Mouse (Mus musculus): ENCODE data around the gene Npepl1. TPM values are rescaled to one million over a fixed set of nuclear protein-coding genes. Genes with fewer than 3 reads are reported as not detected.

The Npepl1 gene
- polyA plus RNA-seq, 1 experiment from 2014 or later = 41.0 TPM

DNA sequence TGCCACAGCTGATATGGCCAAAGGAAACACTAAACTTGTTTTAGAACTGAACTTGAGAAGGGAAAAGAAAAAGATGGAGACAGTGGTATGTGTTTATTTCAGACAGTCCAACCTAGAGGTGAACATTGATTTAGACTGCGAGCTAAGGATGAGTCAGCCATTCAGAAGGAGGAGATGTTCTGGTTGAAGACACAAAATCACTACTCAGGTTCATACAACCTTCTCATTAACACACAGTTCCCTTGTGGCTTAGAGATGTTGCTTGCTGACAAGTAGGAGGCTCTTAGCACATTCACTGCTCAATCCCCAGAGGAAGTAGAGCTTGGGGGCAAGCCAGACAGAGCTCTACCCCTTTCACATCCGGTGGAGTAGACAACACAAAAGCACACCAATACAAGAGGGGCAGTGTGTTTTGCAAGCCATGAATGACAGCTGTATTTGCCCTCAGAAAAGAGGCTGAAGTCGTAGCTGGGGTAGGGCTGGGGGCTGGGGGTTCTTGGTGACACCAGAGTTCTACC lies 40.6 kb upstream of the Npepl1 start:
- no peak overlapping the region for H3K4me2 ChIP-seq (replicated peaks; ENCODE audit: low read depth)
- WGBS = 63% methylated on average over 3 of the region's 3 CpGs

GRCm38 (mm10) chr2:174071406-174071805 lies 38.7 kb upstream of the Npepl1 start:
- Histone ChIP-seq H3K9me3 (ENCODE audit: control insufficient read depth, low read length) (no peaks in the 10 kb centered on the region), H3K4me3 (ENCODE audit: low read depth, low read length) (no peak overlapping the region), H3K4me1 (replicated peaks; ENCODE audit: control insufficient read depth, insufficient read depth) (peaks cover 8% of the 10 kb centered on the region), H3K4me2 (replicated peaks; ENCODE audit: low read depth) (no peak overlapping the region), H3K36me3 (ENCODE audit: control insufficient read depth, insufficient read depth, low read length) (no peaks in the 10 kb centered on the region), H3K27ac (replicated peaks) (no peak overlapping the region), H3K9ac (ENCODE audit: low read length) (no peak overlapping the region), H3K27me3 (ENCODE audit: control insufficient read depth, insufficient read depth, low read length) (no peaks in the 10 kb centered on the region)
- DNase-seq (ENCODE audit: low spot score) (no peak), ATAC-seq (ENCODE audit: low FRiP score, low TSS enrichment) (no peak)
- 50% methylated on average over 5 of the region's 5 CpGs for WGBS
- TF ChIP-seq EP300 (optimal IDR thresholded peaks at IDR 0.05) = no peak

More for the DNA sequence above, 40.6 kb upstream of the Npepl1 start:
- H3K9ac ChIP-seq (ENCODE audit: low read length) = no peak overlapping the region
- H3K4me3 ChIP-seq (ENCODE audit: low read depth, low read length) = no peak overlapping the region
- H3K9me3 ChIP-seq (ENCODE audit: control insufficient read depth, low read length) = no peaks in the 10 kb centered on the region
- H3K27ac ChIP-seq (replicated peaks) = no peak overlapping the region
- ATAC-seq (ENCODE audit: low FRiP score, low TSS enrichment) (no peak), DNase-seq (ENCODE audit: low spot score) (no peak)
- no peaks in the 10 kb centered on the region for H3K4me1 ChIP-seq (replicated peaks; ENCODE audit: control insufficient read depth, insufficient read depth)
- no peaks in the 10 kb centered on the region for H3K27me3 ChIP-seq (ENCODE audit: control insufficient read depth, insufficient read depth, low read length)
- TF ChIP-seq EP300 (optimal IDR thresholded peaks at IDR 0.05) (no peak), CTCF (IDR thresholded peaks at IDR 0.05; ENCODE audit: low read depth) (no peak)
- H3K36me3 ChIP-seq (ENCODE audit: control insufficient read depth, insufficient read depth, low read length) = no peaks in the 10 kb centered on the region

- H3K36me3 ChIP-seq (ENCODE audit: control insufficient read depth, insufficient read depth, low read length) = no peaks in the 10 kb centered on the region
- TF ChIP-seq CTCF (IDR thresholded peaks at IDR 0.05; ENCODE audit: low read depth) (no peak), EP300 (optimal IDR thresholded peaks at IDR 0.05) (no peak)
- peak overlapping the region; percentile 81 for H3K27ac ChIP-seq (replicated peaks)
- no peaks in the 10 kb centered on the region for H3K9me3 ChIP-seq (ENCODE audit: control insufficient read depth, low read length)
- DNase-seq (ENCODE audit: low spot score) = no peak
- peaks cover 8% of the 10 kb centered on the region for H3K4me1 ChIP-seq (replicated peaks; ENCODE audit: control insufficient read depth, insufficient read depth)
- H3K4me2 ChIP-seq (replicated peaks; ENCODE audit: low read depth) = no peak overlapping the region
- H3K9ac ChIP-seq (ENCODE audit: low read length) = no peak overlapping the region
- ATAC-seq (ENCODE audit: low FRiP score, low TSS enrichment) = no peak
- H3K4me3 ChIP-seq (ENCODE audit: low read depth, low read length) = no peak overlapping the region
- H3K27me3 ChIP-seq (ENCODE audit: control insufficient read depth, insufficient read depth, low read length) = no peaks in the 10 kb centered on the region
- WGBS = 46% methylated on average over 5 of the region's 5 CpGs
Measured at GRCm38 (mm10) chr2:174073156-174073790, 36.9 kb upstream of the Npepl1 start.

DNA sequence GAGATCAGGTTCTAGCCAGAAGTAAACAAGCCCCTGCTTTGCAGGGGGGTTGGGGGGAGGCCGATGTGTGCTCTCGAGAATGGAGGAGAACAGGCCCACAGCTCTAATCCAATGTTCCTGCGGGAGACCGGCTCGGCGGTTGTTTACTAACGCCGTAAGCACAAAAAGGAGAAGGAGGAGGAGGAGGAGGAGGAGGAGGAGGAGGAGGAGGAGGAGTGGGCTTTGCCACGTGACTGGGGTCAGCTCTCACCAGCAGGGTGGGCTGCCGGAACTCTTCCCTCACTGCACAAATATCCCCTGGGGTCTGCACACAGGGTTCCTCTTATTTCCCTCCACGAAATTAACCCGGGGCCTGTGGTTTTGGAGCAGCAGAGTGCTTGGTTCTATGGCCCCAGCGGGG lies 35.5 kb upstream of the Npepl1 start:
- no peak for ATAC-seq (ENCODE audit: low FRiP score, low TSS enrichment)
- H3K36me3 ChIP-seq (ENCODE audit: control insufficient read depth, insufficient read depth, low read length) = no peaks in the 10 kb centered on the region
- peaks cover 8% of the 10 kb centered on the region for H3K4me1 ChIP-seq (replicated peaks; ENCODE audit: control insufficient read depth, insufficient read depth)
- peak; percentile 22 for DNase-seq (ENCODE audit: low spot score)
- H3K9ac ChIP-seq (ENCODE audit: low read length) = peak overlapping the region; percentile 79
- TF ChIP-seq CTCF (IDR thresholded peaks at IDR 0.05; ENCODE audit: low read depth) = no peak
- no peak for TF ChIP-seq EP300 (optimal IDR thresholded peaks at IDR 0.05)
- H3K4me3 ChIP-seq (ENCODE audit: low read depth, low read length) = peak overlapping the region; percentile 83; the same call in 1 of the 2 replicates
- H3K9me3 ChIP-seq (ENCODE audit: control insufficient read depth, low read length) = no peaks in the 10 kb centered on the region
- 3% methylated on average over 9 of the region's 13 CpGs for WGBS
- peak overlapping the region; percentile 100 for H3K4me2 ChIP-seq (replicated peaks; ENCODE audit: low read depth)
- H3K27me3 ChIP-seq (ENCODE audit: control insufficient read depth, insufficient read depth, low read length) = no peaks in the 10 kb centered on the region
- peak overlapping the region; percentile 93 for H3K27ac ChIP-seq (replicated peaks)

DNA sequence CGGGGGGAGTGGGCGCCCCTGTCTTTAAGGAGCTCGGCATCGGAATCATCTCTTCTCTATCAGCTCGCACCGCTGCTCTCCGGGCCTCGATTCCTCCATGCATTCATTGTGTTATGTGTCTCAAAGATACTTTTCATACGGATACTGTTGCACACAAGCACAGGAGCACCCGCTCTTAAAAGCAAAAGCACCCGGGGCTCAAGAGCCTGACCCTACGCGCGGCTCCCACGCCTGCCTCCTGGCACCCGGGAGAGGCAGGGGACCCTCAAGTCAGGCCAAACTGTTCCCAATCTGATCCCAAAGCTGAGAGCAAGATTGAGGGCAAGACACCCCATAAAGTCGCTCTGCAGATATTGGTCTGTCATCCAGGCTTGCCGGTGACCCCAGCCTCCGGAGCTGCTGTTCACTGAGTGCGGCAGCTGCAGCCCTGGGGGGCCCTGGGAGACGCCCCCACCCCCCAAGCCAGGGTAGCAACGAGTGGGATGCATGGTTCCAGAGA lies 35.0 kb upstream of the Npepl1 start:
- ATAC-seq (ENCODE audit: low FRiP score, low TSS enrichment) = no peak
- peak overlapping the region; percentile 100 for H3K4me2 ChIP-seq (replicated peaks; ENCODE audit: low read depth)
- DNase-seq (ENCODE audit: low spot score) = no peak
- H3K9me3 ChIP-seq (ENCODE audit: control insufficient read depth, low read length) = no peaks in the 10 kb centered on the region
- no peak for TF ChIP-seq CTCF (IDR thresholded peaks at IDR 0.05; ENCODE audit: low read depth)
- no peak for TF ChIP-seq EP300 (optimal IDR thresholded peaks at IDR 0.05)
- peak overlapping the region; percentile 83; the same call in 1 of the 2 replicates for H3K4me3 ChIP-seq (ENCODE audit: low read depth, low read length)
- peak overlapping the region; percentile 79 for H3K9ac ChIP-seq (ENCODE audit: low read length)
- 8% methylated on average over 22 of the region's 22 CpGs for WGBS
- H3K4me1 ChIP-seq (replicated peaks; ENCODE audit: control insufficient read depth, insufficient read depth) = peaks cover 8% of the 10 kb centered on the region
- no peaks in the 10 kb centered on the region for H3K36me3 ChIP-seq (ENCODE audit: control insufficient read depth, insufficient read depth, low read length)
- no peaks in the 10 kb centered on the region for H3K27me3 ChIP-seq (ENCODE audit: control insufficient read depth, insufficient read depth, low read length)
- peak overlapping the region; percentile 93 for H3K27ac ChIP-seq (replicated peaks)
